Comparison of ENCODE assay signal across 8 mouse cellular contexts in the genomic region with DNA sequence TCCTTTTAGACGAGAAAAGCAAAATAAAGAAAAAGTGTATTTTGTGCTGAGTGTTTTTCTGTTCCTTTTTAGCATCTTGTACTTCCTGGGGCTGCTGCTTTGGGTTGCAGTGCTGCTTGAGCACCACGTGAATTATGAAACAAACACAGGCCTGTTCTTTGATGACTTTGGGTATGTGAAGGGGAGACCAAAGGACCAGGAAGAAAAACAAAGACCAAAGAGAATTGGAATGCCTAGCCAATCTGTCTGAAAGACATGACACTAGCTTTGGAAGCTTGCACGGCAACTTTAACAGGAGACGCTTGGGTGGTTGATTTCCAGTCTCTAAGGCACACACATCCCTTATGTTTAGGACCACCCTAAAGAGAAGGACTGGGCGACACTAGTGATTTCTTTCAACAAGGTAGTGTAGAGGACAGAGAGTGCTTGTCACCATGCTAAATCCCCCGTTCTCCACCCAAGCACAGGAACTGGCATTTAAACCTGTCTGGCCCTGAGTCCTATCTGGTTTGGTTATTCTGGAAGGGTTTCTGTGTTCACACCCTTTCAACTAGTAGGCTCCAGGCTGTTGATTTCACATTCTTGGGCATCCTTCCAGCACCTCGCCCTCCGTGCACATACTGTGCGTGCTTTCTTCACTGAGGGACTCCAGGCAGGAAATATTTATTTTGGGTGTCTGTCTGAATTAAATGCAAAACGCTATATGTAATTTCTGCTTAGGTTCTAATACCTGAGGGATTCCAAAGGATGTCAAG. TPM values are rescaled to one million over a fixed set of nuclear protein-coding genes. Genes with fewer than 3 reads are reported as not detected.
DNase-seq lines count a peak whose midpoint lies in the region; ATAC-seq lines count a peak whose summit lies in the region.
"Had no signal": no experiment of that assay in that cellular context is flagged by ENCODE, and none has a peak within 500 bp of the region (broad histone marks: within the 10 kb centered on the region; RNA-seq: fewer than 3 reads in every experiment).

No protein-coding gene starts in this region.

- H3K9me3 ChIP-seq in embryonic facial prominence, embryonic 10.5 days: no peaks in the 10 kb centered on the region
- H3K9me3 ChIP-seq in heart, embryonic 15.5 days (replicated peaks): no peaks in the 10 kb centered on the region
- no peaks in the 10 kb centered on the region for H3K9me3 ChIP-seq in midbrain, embryonic 15.5 days
- H3K9me3 ChIP-seq: neural tube, embryonic 12.5 days had no signal

- H3K36me3 ChIP-seq in embryonic facial prominence, embryonic 10.5 days (replicated peaks): no peaks in the 10 kb centered on the region
- no peaks in the 10 kb centered on the region for H3K36me3 ChIP-seq in heart, embryonic 15.5 days
- no peaks in the 10 kb centered on the region for H3K36me3 ChIP-seq in midbrain, embryonic 15.5 days (replicated peaks)
- H3K36me3 ChIP-seq: neural tube, embryonic 12.5 days had no signal

- peak overlapping the region; percentile 51 for H3K4me2 ChIP-seq in heart, embryonic 15.5 days
- no peak overlapping the region; the same call in 1 of the 2 replicates for H3K4me2 ChIP-seq in midbrain, embryonic 15.5 days
- H3K4me2 ChIP-seq: neural tube, embryonic 12.5 days had no signal

- no peak overlapping the region for H3K9ac ChIP-seq in heart, embryonic 15.5 days
- no peak overlapping the region for H3K9ac ChIP-seq in midbrain, embryonic 15.5 days
- H3K9ac ChIP-seq: neural tube, embryonic 12.5 days had no signal

- peak; percentile 86 for ATAC-seq in heart, embryonic 15.5 days (replicated peaks; ENCODE audit: insufficient number of reproducible peaks, insufficient read depth, low FRiP score, low read depth)
- ATAC-seq in midbrain, embryonic 15.5 days (replicated peaks): peak; percentile 43; the same call in 1 of the 2 replicates

- H3K27me3 ChIP-seq in embryonic facial prominence, embryonic 10.5 days (replicated peaks; ENCODE audit: low read depth, poor library complexity, severe bottlenecking): no peaks in the 10 kb centered on the region
- H3K27me3 ChIP-seq in heart, embryonic 15.5 days: no peaks in the 10 kb centered on the region
- no peaks in the 10 kb centered on the region for H3K27me3 ChIP-seq in midbrain, embryonic 15.5 days (replicated peaks)
- H3K27me3 ChIP-seq: neural tube, embryonic 12.5 days had no signal

- peaks cover 60% of the 10 kb centered on the region for H3K4me1 ChIP-seq in embryonic facial prominence, embryonic 10.5 days
- H3K4me1 ChIP-seq in heart, embryonic 15.5 days (replicated peaks): peaks cover 48% of the 10 kb centered on the region
- H3K4me1 ChIP-seq in midbrain, embryonic 15.5 days: peaks cover 10% of the 10 kb centered on the region

- DNase-seq in adrenal gland, postnatal 10 days: peak; percentile 67
- no peak for DNase-seq in embryonic facial prominence, embryonic 10.5 days (ENCODE audit: low spot score)
- DNase-seq in kidney, postnatal 14 days: peak; percentile 80
- no peak for DNase-seq in layer of hippocampus, postnatal 36 days
- DNase-seq in layer of hippocampus, adult 8-10 months (ENCODE audit: low spot score in 2 of 2): no peak

- H3K27ac ChIP-seq in embryonic facial prominence, embryonic 10.5 days (replicated peaks): peak overlapping the region; percentile 78
- peak overlapping the region; percentile 92 for H3K27ac ChIP-seq in heart, embryonic 15.5 days
- H3K27ac ChIP-seq in midbrain, embryonic 15.5 days: peak overlapping the region; percentile 43; the same call in 1 of the 2 replicates
- H3K27ac ChIP-seq: neural tube, embryonic 12.5 days had no signal

- 37% methylated on average over 10 of the region's 10 CpGs for WGBS in embryonic facial prominence, embryonic 10.5 days
- 21% methylated on average over 10 of the region's 10 CpGs for WGBS in heart, embryonic 15.5 days
- 39% methylated on average over 10 of the region's 10 CpGs for WGBS in midbrain, embryonic 15.5 days

- H3K4me3 ChIP-seq in embryonic facial prominence, embryonic 10.5 days: peak overlapping the region; percentile 21; the same call in 1 of the 2 replicates
- H3K4me3 ChIP-seq in heart, embryonic 15.5 days: peak overlapping the region; percentile 5; the same call in 1 of the 2 replicates
- H3K4me3 ChIP-seq in midbrain, embryonic 15.5 days: no peak overlapping the region
- H3K4me3 ChIP-seq: neural tube, embryonic 12.5 days had no signal

RNA-seq across cellular contexts. Expression of a gene that starts 59.9 kb away (rescaled TPM):
- total RNA-seq in adrenal gland, postnatal 10 days (2021): 100 to 1,000 TPM; 116 to 140 TPM
- 260 and 265 TPM in 2 replicates for polyA plus RNA-seq in embryonic facial prominence, embryonic 10.5 days (2016; fragmentation: Nextera tagmentation; extraction: Ambion mirVana)
- 154 and 159 TPM in 2 replicates for polyA plus RNA-seq in heart, embryonic 15.5 days (2015; fragmentation: Nextera tagmentation; extraction: Ambion mirVana)
- polyA plus RNA-seq in midbrain, embryonic 15.5 days (2015; fragmentation: Nextera tagmentation; extraction: Ambion mirVana): 106 and 110 TPM in 2 replicates
- total RNA-seq in layer of hippocampus, postnatal 36 days (2021): 10 to 100 TPM; 38.8 to 41.2 TPM
- total RNA-seq in layer of hippocampus, adult 8-10 months (2022): 10 to 100 TPM; 39.2 to 51.2 (median 41.8) TPM

Comparison
In these comparisons a context has a peak if more than half of its experiments do, and no peak if none do; other contexts are left out.
1. DNase-seq: peak in adrenal gland, postnatal 10 days (single experiment) and kidney, postnatal 14 days (single experiment); none in embryonic facial prominence, embryonic 10.5 days (single experiment), layer of hippocampus, postnatal 36 days (0 of 2) and layer of hippocampus, adult 8-10 months (0 of 2).
2. Peak in every context shown above with its lines, with median percentiles within 50 percentile points of each other: H3K27ac ChIP-seq.